Mouse (Mus musculus): ENCODE data around the gene Camta1.

GRCm38 (mm10) chr4:151610266-151610665 lies 251.4 kb downstream of the Camta1 start:
- TF ChIP-seq CTCF (IDR thresholded peaks at IDR 0.05; ENCODE audit: low read depth) (peak; percentile 83), EP300 (optimal IDR thresholded peaks at IDR 0.05) (no peak)

Measured in stomach, postnatal 0 days (tissue).